1 mouse cellular context compared by ENCODE assay signal in genomic region chr7:127216307-127216706, GRCm38 (mm10).
TF ChIP-seq lines count a peak whose summit lies in the region.

No protein-coding gene starts in this region.

TF ChIP-seq in ES-E14, 5 proteins besides CTCF, POLR2A, EP300 and RAD21:
- no peak for TF ChIP-seq ZC3H11A (IDR thresholded peaks at IDR 0.05; ENCODE audit: borderline replicate concordance, low read depth, low read length)
- TF ChIP-seq ZNF384 (IDR thresholded peaks at IDR 0.05; ENCODE audit: low read depth, low read length): no peak
- TF ChIP-seq MAFK (IDR thresholded peaks at IDR 0.05; ENCODE audit: insufficient read depth, low read depth, low read length): no peak
- TF ChIP-seq CHD2 (IDR thresholded peaks at IDR 0.05; ENCODE audit: low read depth, low read length): no peak
- TF ChIP-seq HCFC1 (IDR thresholded peaks at IDR 0.05; ENCODE audit: borderline replicate concordance, insufficient read depth, low read length): no peak
